Mouse (Mus musculus) stomach, postnatal 0 days (tissue): ENCODE measurements around the gene S100a10. TPM values are rescaled to one million over a fixed set of nuclear protein-coding genes. Genes with fewer than 3 reads are reported as not detected.

ENCODE experiments used
- ATAC-seq: fragments of 200-750 bp; cut with Nextera tagmentation; 2 replicates; pipeline ENCODE4 v1.8.0; 2017; ENCODE audit not compliant: low FRiP score, low TSS enrichment
- DNase-seq: peaks from one replicate; pipeline ENCODE4 v3.0.0-alpha.2; 2016; ENCODE audit warnings: low spot score
- H3K27ac ChIP-seq: fragments of 300-500 bp; sonication (generic); replicated peaks from 2 replicates; pipeline ENCODE4 v1.5.1; 2014; ENCODE audit warnings: mild to moderate bottlenecking, control low read depth
- H3K27me3 ChIP-seq: fragments of 300-500 bp; sonication (generic); 2 replicates; pipeline ENCODE4 v1.6.1; 2014; ENCODE audit warnings: low read length; ENCODE audit not compliant: control insufficient read depth, insufficient read depth
- H3K36me3 ChIP-seq: fragments of 300-500 bp; sonication (generic); 2 replicates; pipeline ENCODE4 v1.6.1; 2014; ENCODE audit warnings: low read length, mixed read lengths; ENCODE audit not compliant: control insufficient read depth, insufficient read depth
- H3K4me1 ChIP-seq: fragments of 300-500 bp; sonication (generic); replicated peaks from 2 replicates; pipeline ENCODE4 v1.6.1; 2014; ENCODE audit warnings: antibody characterized with exemption; ENCODE audit not compliant: control insufficient read depth, insufficient read depth
- H3K4me2 ChIP-seq: fragments of 300-500 bp; sonication (generic); replicated peaks from 2 replicates; pipeline ENCODE4 v1.6.1; 2014; ENCODE audit warnings: low read depth, mild to moderate bottlenecking, control low read depth, moderate library complexity
- H3K4me3 ChIP-seq: fragments of 300-500 bp; sonication (generic); 2 replicates; pipeline ENCODE4 v1.5.1; 2014; ENCODE audit warnings: low read depth, low read length, control low read depth
- H3K9ac ChIP-seq: fragments of 300-500 bp; sonication (generic); 2 replicates; pipeline ENCODE4 v1.6.1; 2014; ENCODE audit warnings: mild to moderate bottlenecking, low read length, control low read depth, mixed read lengths
- H3K9me3 ChIP-seq: fragments of 300-500 bp; sonication (generic); 2 replicates; pipeline ENCODE4 v1.6.1; 2016; ENCODE audit warnings: low read length; ENCODE audit not compliant: control insufficient read depth
- CTCF ChIP-seq: IDR thresholded peaks from 2 replicates; pipeline ENCODE4 v1.5.1; 2016; ENCODE audit warnings: antibody characterized with exemption, low read depth, mild to moderate bottlenecking, moderate library complexity
- EP300 ChIP-seq: optimal IDR thresholded peaks from 2 replicates; pipeline ENCODE3; 2016; ENCODE audit warnings: antibody characterized with exemption
- WGBS: fragments of 180-500 bp; shearing (Covaris S2); extraction: QIAGEN DNeasy Blood & Tissue Kit; methylation state at CpG from one replicate; pipeline ENCODE4 v1.1.7; 2014; 5-methylcytosine and 5-hydroxymethylcytosine counted together
- polyA plus RNA-seq: library from polyadenylated mRNA; unstranded; fragments of >200 nt; fragmentation: Nextera tagmentation; extraction: Ambion mirVana; gene quantifications from 2 replicates; pipeline ENCODE4 v1.2.1, GENCODE M21; 2015

S100a10 gene
- polyA plus RNA-seq, 1 experiment from 2014 or later = 375 TPM

GRCm38 (mm10) chr3:93548541-93549266 is 6.2 kb upstream of the S100a10 start:
- no peak for TF ChIP-seq CTCF
- TF ChIP-seq EP300 = no peak
- 57% methylated on average over 5 of the region's 6 CpGs for WGBS
- no peaks in the 10 kb centered on the region for H3K27me3 ChIP-seq
- H3K4me1 ChIP-seq = no peaks in the 10 kb centered on the region
- no peak for DNase-seq
- H3K9ac ChIP-seq = no peak overlapping the region
- H3K27ac ChIP-seq = no peak overlapping the region
- no peaks in the 10 kb centered on the region for H3K9me3 ChIP-seq
- ATAC-seq = no peak
- H3K4me3 ChIP-seq = no peak overlapping the region
- no peaks in the 10 kb centered on the region for H3K36me3 ChIP-seq
- no peak overlapping the region for H3K4me2 ChIP-seq

GRCm38 (mm10) chr3:93549986-93550385 is 4.9 kb upstream of the S100a10 start:
- WGBS = 58% methylated on average over 4 of the region's 4 CpGs
- H3K36me3 ChIP-seq = no peaks in the 10 kb centered on the region
- no peaks in the 10 kb centered on the region for H3K27me3 ChIP-seq
- H3K9me3 ChIP-seq = no peaks in the 10 kb centered on the region
- H3K4me1 ChIP-seq = peaks cover 3% of the 10 kb centered on the region; the same call in 1 of the 2 replicates
- DNase-seq (no peak), ATAC-seq (no peak)
- no peak overlapping the region for H3K27ac ChIP-seq
- TF ChIP-seq EP300 (no peak), CTCF (no peak)
- no peak overlapping the region for H3K9ac ChIP-seq
- no peak overlapping the region for H3K4me2 ChIP-seq
- no peak overlapping the region for H3K4me3 ChIP-seq

GRCm38 (mm10) chr3:93551950-93552901 is 2.7 kb upstream of the S100a10 start:
- Histone ChIP-seq H3K4me3 (no peak overlapping the region), H3K4me1 (peaks cover 5% of the 10 kb centered on the region; the same call in 1 of the 2 replicates), H3K9me3 (no peaks in the 10 kb centered on the region), H3K27ac (peak overlapping the region; percentile 30; the same call in 1 of the 2 replicates), H3K27me3 (no peaks in the 10 kb centered on the region), H3K36me3 (no peaks in the 10 kb centered on the region), H3K4me2 (no peak overlapping the region), H3K9ac (no peak overlapping the region)
- DNase-seq (no peak), ATAC-seq (no peak)
- 81% methylated on average over 5 of the region's 5 CpGs for WGBS
- TF ChIP-seq CTCF (no peak), EP300 (no peak)

- Histone ChIP-seq H3K4me2 (no peak overlapping the region), H3K4me3 (no peak overlapping the region), H3K27ac (no peak overlapping the region), H3K36me3 (no peaks in the 10 kb centered on the region), H3K9me3 (no peaks in the 10 kb centered on the region), H3K27me3 (no peaks in the 10 kb centered on the region), H3K9ac (no peak overlapping the region), H3K4me1 (peaks cover 5% of the 10 kb centered on the region; the same call in 1 of the 2 replicates)
- DNase-seq = no peak
- TF ChIP-seq CTCF (no peak), EP300 (no peak)
- ATAC-seq = no peak
- WGBS = 87% methylated on average over 2 of the region's 2 CpGs
Observed at GRCm38 (mm10) chr3:93553311-93553710, 1.6 kb upstream of the S100a10 start.

GRCm38 (mm10) chr3:93553765-93554378 is 1.0 kb upstream of the S100a10 start:
- H3K36me3 ChIP-seq = no peaks in the 10 kb centered on the region
- DNase-seq = no peak
- TF ChIP-seq CTCF = no peak
- TF ChIP-seq EP300 = no peak
- H3K9ac ChIP-seq = no peak overlapping the region
- no peak for ATAC-seq
- peaks cover 5% of the 10 kb centered on the region; the same call in 1 of the 2 replicates for H3K4me1 ChIP-seq
- no peaks in the 10 kb centered on the region for H3K27me3 ChIP-seq
- H3K4me3 ChIP-seq = no peak overlapping the region
- 29% methylated on average over 9 of the region's 9 CpGs for WGBS
- H3K9me3 ChIP-seq = no peaks in the 10 kb centered on the region
- peak overlapping the region; percentile 76; the same call in 1 of the 2 replicates for H3K4me2 ChIP-seq
- peak overlapping the region; percentile 95 for H3K27ac ChIP-seq
